Mouse (Mus musculus) ES-Bruce4 (cell line): ENCODE data around the gene Sppl2b. TPM values are rescaled to one million over a fixed set of nuclear protein-coding genes. Genes with fewer than 3 reads are reported as not detected.
A peak's percentile ranks its signal among the peaks of the same experiment; 100 is the strongest.

Experiments
- H3K27ac ChIP-seq: 2 replicates; pipeline ENCODE4 v1.5.1; 2012; ENCODE audit warnings: low read length, inconsistent platforms; ENCODE audit not compliant: insufficient read depth
- H3K27me3 ChIP-seq: 2 replicates; pipeline ENCODE4 v1.6.1; 2012; ENCODE audit warnings: mild to moderate bottlenecking, low read length, inconsistent platforms; ENCODE audit not compliant: control insufficient read depth, poor library complexity, insufficient read depth, severe bottlenecking
- H3K36me3 ChIP-seq: 2 replicates; pipeline ENCODE4 v1.6.1; 2012; ENCODE audit warnings: inconsistent platforms, mild to moderate bottlenecking, low read length, moderate library complexity; ENCODE audit not compliant: control insufficient read depth, poor library complexity, insufficient read depth, severe bottlenecking
- H3K4me1 ChIP-seq: one replicate; pipeline ENCODE4 v1.8.1; 2011; ENCODE audit warnings: low read length; ENCODE audit not compliant: control insufficient read depth, insufficient read depth
- H3K4me3 ChIP-seq: 2 replicates; pipeline ENCODE4 v1.5.1; 2011; ENCODE audit warnings: low read depth, mild to moderate bottlenecking, low read length
- H3K9ac ChIP-seq: 2 replicates; pipeline ENCODE4 v1.6.1; 2012; ENCODE audit warnings: low read depth, mild to moderate bottlenecking, inconsistent platforms; ENCODE audit not compliant: poor library complexity, severe bottlenecking
- H3K9me3 ChIP-seq: replicated peaks from 2 replicates; pipeline ENCODE4 v1.6.1; 2012; ENCODE audit warnings: mild to moderate bottlenecking, low read length, inconsistent platforms; ENCODE audit not compliant: control insufficient read depth, poor library complexity, insufficient read depth, severe bottlenecking
- CTCF ChIP-seq: IDR thresholded peaks from one replicate; pipeline ENCODE4 v1.8.1; 2011; ENCODE audit warnings: low read depth, low read length
- EP300 ChIP-seq: IDR thresholded peaks from 2 replicates; pipeline ENCODE4 v1.6.1; 2011; ENCODE audit warnings: low read depth, low read length; ENCODE audit not compliant: insufficient read depth
- POLR2A ChIP-seq: IDR thresholded peaks from one replicate; pipeline ENCODE4 v1.8.1; 2011; ENCODE audit warnings: low read length; ENCODE audit not compliant: insufficient read depth
- polyA plus RNA-seq: library from polyadenylated mRNA; stranded (reverse); fragments of >200 nt; gene quantifications from 2 replicates; pipeline ENCODE4 v1.2.4, GENCODE M21; 2011; ENCODE audit warnings: low read depth; ENCODE audit not compliant: missing spikeins, insufficient read depth, insufficient read length

Sppl2b gene
- 5.9 and 7.6 TPM in 2 replicates for polyA plus RNA-seq

DNA sequence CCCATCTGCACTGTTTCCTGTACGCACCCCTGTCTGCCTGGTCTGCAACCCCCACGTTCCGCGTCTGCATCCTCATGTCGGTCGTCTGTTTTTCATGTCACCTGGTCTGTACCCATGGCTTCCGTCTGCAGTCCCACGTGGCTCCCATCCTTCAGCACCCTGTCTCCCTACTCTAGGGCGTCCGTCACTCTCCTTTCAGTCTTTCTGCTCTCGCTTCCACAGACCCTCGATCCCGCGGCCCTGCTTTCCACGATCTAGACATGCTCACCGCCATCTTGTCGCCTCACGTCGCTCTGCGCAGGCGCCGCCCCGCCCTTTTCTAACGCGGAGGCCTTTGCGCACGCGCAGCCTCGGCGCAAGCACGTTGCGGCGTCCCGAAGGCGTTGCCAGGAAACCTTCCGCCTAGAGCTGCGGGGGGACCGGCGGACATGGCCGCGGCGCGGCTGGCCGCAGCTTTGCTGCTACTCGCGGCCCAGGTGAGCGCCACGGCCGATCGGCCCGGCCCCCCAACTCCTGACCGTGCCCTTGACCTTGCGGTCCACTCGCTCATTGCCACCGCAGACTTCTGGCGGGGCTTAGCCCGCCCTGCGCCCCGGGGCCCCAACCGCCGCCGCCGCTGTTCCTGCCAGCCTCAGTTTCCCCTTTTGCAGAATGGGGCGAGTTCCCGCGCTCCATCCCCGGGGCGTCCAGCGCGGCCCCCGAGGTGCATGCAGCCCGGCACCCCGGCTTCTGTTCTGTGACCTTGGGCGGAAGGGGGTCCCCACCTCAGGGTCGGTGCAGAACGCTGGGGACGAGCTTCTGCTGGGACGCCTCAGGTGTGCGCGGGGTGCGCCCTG, at the start of gene Sppl2b, which contains the start of gene Lsm7:
Gene Sppl2b, plus strand, starts transcription at position 363 of the 836 bp plus-strand sequence.
Gene Lsm7, minus strand, starts transcription at position 297 of the 836 bp plus-strand sequence.
- H3K4me1 ChIP-seq = no peaks in the 10 kb centered on the region
- 0 out of 2 replicates have a peak, but pooled peaks cover 3% of the 10 kb centered on the region for H3K36me3 ChIP-seq
- 0 out of 2 replicates have a peak, but pooled peaks have one; percentile 16 for TF ChIP-seq EP300
- peak; percentile 77 for TF ChIP-seq POLR2A
- TF ChIP-seq CTCF = no peak
- H3K27ac ChIP-seq = no peak within 1 kb of the TSS
- no peaks in the 10 kb centered on the region for H3K9me3 ChIP-seq
- H3K27me3 ChIP-seq = no peaks in the 10 kb centered on the region
- H3K4me3 ChIP-seq = peak within 1 kb of the TSS; percentile 87
- peak within 1 kb of the TSS; percentile 43 for H3K9ac ChIP-seq

DNA sequence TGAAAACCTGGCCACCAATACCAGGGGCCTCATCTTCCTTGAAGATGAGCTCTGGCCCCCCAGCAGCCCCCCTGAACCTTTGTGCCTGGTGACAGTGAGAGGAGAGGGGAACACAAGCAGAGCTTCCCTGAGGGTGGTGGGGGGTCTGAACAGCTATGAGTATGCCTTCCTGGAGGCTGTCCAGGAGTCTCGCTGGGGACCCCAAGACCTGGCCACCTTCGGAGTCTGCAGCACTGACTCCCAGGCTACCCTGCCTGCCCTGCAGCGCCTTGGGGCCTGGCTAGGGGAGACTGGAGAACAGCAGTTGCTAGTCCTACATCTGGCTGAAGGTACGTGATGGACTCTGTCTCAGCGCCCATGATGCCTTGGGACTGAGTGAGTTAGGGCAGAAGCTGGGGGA, 49.8 kb upstream of the Sppl2b start:
- Histone ChIP-seq H3K27me3 (no peaks in the 10 kb centered on the region), H3K4me1 (peaks cover 3% of the 10 kb centered on the region), H3K36me3 (peaks cover 20% of the 10 kb centered on the region), H3K9me3 (no peaks in the 10 kb centered on the region), H3K4me3 (no peak overlapping the region), H3K27ac (no peak overlapping the region), H3K9ac (no peak overlapping the region)
- TF ChIP-seq POLR2A = no peak

DNA sequence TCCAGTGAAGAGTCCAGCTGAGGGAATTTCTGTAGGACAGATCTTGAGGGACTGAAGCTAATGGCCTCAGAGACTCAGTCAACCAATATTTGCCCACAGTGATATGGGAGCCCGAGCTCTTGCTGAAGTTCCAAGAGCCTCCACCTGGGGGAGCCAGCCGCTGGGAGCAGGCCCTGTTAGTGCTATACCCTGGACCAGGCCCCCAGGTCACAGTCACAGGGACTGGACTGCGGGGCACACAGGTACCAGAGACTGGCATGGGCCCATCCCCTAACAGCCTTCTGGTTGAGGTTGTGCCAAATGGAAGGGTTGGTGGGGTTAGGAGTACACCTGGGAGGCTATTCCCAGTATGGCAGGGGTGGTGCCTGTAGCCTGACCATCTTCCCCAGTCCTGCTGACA, 49.1 kb upstream of the Sppl2b start:
- Histone ChIP-seq H3K27ac (no peak overlapping the region), H3K4me3 (peak overlapping the region; percentile 70), H3K27me3 (no peaks in the 10 kb centered on the region), H3K9ac (no peak overlapping the region), H3K9me3 (no peaks in the 10 kb centered on the region), H3K4me1 (peaks cover 3% of the 10 kb centered on the region), H3K36me3 (peaks cover 20% of the 10 kb centered on the region)
- peak; percentile 70 for TF ChIP-seq CTCF
- TF ChIP-seq POLR2A = no peak
- no peak for TF ChIP-seq EP300

DNA sequence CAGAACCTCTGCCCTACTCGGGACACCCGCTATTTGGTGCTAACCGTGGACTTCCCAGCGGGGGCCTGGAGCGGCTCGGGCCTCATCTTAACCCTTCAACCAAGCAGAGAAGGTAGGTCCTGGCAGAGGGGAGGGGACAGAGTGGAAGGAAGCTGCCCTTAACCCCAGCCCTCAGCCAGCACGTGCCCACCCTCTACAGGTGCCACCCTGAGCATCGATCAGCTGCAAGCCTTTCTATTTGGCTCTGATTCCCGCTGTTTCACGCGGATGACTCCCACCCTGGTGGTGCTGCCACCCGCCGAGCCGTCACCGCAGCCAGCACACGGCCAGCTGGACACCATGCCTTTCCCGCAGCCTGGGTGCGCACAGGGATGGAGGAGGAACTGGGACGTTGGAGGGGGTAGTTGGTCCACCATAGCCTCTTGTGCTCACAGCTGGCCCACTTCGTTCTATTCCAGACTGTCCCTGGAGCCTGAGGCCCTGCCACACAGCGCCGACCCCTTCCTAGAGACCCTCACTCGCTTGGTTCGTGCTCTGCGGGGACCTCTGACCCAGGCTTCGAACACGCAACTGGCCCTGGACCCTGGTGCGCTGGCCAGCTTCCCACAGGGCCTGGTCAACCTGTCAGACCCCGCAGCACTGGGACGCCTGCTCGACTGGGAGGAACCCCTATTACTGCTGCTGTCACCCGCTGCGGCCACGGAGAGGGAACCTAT, 48.6 kb upstream of the Sppl2b start:
- H3K27me3 ChIP-seq = no peaks in the 10 kb centered on the region
- TF ChIP-seq EP300 (no peak), CTCF (no peak), POLR2A (no peak)
- peaks cover 3% of the 10 kb centered on the region for H3K4me1 ChIP-seq
- H3K36me3 ChIP-seq = peaks cover 14% of the 10 kb centered on the region
- H3K4me3 ChIP-seq = peak overlapping the region; percentile 70
- no peak overlapping the region for H3K27ac ChIP-seq
- no peaks in the 10 kb centered on the region for H3K9me3 ChIP-seq
- peak overlapping the region; percentile 57 for H3K9ac ChIP-seq

DNA sequence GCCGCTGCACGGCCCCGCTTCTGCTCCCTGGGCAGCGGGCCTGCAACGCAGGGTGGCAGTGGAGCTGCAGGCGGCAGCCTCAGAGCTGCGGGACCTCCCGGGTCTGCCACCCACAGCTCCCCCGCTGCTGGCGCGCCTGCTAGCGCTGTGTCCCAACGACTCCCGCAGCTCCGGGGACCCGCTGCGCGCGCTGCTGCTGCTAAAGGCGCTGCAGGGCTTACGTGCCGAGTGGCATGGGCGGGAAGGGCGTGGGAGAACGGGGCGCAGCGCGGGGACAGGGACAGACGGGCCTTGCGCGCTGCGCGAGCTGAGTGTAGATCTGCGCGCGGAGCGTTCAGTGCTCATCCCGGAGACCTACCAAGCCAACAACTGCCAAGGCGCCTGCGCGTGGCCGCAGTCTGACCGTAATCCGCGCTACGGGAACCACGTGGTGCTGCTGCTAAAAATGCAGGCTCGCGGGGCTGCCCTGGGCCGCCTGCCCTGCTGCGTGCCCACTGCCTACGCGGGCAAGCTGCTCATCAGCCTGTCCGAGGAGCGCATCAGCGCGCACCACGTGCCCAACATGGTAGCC, 47.9 kb upstream of the Sppl2b start:
- no peaks in the 10 kb centered on the region for H3K27me3 ChIP-seq
- H3K36me3 ChIP-seq = peaks cover 13% of the 10 kb centered on the region
- peak overlapping the region; percentile 57 for H3K9ac ChIP-seq
- no peak overlapping the region for H3K27ac ChIP-seq
- peaks cover 3% of the 10 kb centered on the region for H3K4me1 ChIP-seq
- H3K9me3 ChIP-seq = no peaks in the 10 kb centered on the region
- peak overlapping the region; percentile 70 for H3K4me3 ChIP-seq
- TF ChIP-seq POLR2A = no peak
- TF ChIP-seq CTCF = no peak
- no peak for TF ChIP-seq EP300
